Mouse (Mus musculus) cerebellum, adult 11 months (tissue): ENCODE measurements around the gene Tmem145.
A peak's percentile ranks its signal among the peaks of the same experiment; 100 is the strongest.

Experiments used
- DNase-seq: peaks from one replicate; pipeline ENCODE4 v3.0.0; 2022

Gene Tmem145

GRCm38 (mm10) chr7:25277405-25277804 lies 28.5 kb upstream of the Tmem145 start:
- peak; percentile 31 for DNase-seq

- no peak for DNase-seq
Measured at GRCm38 (mm10) chr7:25277998-25278340, 27.9 kb upstream of the Tmem145 start.

GRCm38 (mm10) chr7:25278341-25279075 lies 27.4 kb upstream of the Tmem145 start:
- DNase-seq, result peak; percentile 86

DNA sequence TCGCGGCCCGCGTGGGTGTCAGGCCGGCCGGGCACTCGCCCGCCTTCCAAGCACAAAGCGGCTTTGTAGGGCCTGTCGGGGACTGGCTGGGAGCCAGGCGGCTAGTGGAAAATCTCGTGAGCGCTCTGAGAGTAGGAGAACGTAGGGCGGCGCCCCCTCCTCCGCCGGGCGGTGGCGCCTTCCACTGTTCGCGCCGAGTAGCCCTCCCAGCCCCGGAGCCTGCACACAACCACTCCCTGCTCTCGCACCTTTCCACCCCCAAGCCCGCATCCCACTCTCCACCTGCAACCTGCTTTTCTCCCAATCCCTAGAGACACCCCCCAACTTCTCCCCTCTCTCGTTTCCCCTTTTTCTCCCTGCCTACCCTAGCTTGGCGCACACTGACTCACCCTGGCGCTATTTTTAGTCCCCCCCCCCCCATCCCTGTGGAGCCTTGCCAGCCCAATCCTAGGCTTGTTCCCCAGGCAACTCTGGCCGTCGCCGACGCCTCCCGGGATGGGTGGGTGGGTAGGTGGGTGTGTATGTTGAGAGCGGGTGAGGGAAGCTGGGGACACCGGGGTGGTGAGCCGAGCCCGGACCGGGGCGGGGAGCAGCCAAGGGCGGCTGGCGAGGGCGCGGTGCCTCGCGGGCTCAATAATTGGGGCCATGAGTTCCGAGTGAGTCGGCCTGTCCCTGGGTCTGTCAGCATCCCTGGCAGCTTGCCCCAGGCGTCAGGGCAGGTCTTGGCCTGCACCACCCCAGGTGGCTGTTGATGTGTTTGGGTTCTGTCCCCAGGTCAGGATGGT lies 26.6 kb upstream of the Tmem145 start:
- peak; percentile 93 for DNase-seq

DNA sequence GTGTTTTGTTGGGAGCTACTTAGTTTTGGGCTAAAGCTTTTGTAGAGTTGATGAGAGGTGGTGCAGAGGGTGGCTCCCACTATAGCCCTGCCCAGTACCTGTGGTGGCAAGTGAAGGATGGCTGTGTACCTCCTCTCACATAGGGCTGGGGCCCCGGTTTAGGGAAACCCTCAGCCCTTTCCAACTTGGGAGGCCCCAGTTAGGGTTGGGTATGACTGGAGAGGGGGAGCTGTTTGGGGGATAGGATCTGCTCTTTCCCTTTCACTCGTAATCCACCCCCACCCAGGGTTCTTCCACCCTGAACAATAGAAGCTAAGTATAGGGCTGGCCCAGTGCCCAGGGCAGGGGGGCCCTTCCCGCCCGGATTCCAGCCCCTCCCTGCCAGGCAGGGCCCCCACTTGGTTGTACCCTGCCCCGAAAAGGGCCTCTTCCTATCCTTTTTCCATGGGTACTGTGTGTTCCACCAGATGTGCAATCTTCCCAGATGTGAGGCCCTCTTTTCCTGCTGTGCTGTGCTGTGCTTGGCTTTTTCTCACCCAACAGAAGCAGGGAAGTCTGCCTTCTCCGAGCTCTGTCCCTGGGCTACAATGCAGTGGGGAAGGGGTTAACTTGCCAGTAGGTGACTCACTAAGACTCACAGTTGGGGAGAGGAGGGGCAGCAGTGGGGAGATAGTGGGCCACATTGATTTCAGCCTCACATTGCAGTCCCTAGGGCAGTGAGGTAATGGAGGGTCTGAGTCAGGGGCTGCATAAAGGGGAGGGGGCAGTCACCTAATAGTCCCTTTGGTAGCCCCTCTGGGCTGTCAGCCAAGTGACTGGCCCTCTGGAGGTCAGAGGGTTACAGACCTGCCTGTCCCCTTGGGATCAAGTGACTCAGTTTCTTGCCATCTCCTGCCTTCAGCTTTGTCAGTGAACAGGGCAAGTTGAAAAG lies 25.8 kb upstream of the Tmem145 start:
- peak; percentile 67 for DNase-seq

- DNase-seq, result peak; percentile 32
Measured at GRCm38 (mm10) chr7:25281166-25281733, 24.7 kb upstream of the Tmem145 start.

- peak; percentile 96 for DNase-seq
Measured at GRCm38 (mm10) chr7:25281734-25282601, 23.9 kb upstream of the Tmem145 start.

GRCm38 (mm10) chr7:25282731-25283211 lies 23.1 kb upstream of the Tmem145 start:
- DNase-seq, result peak; percentile 72

DNA sequence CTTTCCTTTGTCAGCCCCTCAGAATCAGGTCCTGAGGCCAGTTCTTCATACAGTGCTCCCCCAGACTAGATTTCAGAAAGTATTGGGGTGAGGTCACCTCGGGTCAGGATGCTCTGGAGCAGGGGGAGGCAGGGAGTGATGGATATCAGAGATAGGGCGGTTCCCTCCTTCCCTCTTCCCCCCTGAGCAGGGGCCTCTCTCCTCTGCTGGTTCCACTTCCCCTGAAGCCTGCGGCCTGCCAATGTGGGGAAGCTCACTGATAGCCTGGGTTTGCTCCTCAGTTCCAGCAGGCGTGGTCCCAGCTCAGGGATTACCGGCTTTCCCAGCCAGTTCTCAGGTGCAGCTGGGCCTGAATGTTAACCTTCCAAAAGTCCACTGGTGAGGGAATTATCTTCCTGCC lies 22.3 kb upstream of the Tmem145 start:
- peak; percentile 32 for DNase-seq

DNA sequence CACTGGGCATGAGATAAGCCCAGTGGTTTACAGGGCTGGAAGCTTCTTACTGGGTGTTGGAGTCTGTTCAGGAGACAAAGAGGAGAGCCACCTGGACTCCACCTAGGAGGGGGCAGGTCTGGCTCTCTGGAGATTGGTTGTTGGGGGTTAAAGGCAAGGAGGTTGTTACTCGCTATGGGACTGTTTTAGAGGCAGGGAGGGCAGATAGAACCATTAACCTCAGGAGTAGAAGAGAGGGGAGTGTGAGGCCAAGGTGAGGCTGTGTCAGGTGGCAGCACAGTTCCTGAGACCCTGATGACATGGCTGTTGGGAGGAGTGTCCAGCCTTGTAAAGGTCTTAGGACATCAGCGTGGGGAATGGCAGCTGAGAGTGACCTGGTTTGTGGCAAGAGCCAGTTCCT lies 21.7 kb upstream of the Tmem145 start:
- peak; percentile 24 for DNase-seq

- DNase-seq, result peak; percentile 59
Measured at GRCm38 (mm10) chr7:25284766-25285165, 21.1 kb upstream of the Tmem145 start.

DNA sequence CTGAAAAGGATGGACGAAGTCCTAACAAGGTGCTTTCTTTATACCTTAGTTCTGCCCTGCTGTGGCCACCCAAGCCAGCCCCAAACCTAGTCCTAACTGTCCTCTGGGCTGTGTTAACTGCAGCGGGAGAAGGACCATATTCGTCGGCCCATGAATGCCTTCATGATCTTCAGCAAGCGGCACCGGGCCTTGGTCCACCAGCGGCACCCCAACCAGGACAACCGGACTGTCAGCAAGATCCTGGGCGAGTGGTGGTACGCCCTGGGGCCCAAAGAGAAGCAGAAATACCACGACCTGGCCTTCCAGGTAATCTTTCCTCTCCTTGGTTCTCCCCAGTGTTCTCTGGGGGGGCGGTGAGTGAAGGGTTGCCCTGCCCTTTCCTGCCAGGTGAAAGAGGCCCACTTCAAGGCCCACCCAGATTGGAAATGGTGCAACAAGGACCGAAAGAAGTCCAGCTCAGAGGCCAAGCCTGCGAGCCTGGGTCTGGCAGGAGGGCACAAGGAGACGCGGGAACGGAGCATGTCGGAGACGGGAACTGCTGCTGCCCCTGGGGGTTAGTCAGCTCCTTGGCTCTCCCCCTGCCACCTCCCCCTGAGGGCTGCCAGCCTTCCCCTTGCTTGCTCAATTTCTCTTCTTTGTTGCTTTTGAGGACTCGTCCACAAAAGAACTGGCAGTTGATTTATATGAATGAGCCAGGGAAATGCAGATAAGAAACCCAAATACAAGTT lies 20.2 kb upstream of the Tmem145 start:
- peak; percentile 24 for DNase-seq

- DNase-seq, result no peak
Measured at GRCm38 (mm10) chr7:25286989-25287388, 18.9 kb upstream of the Tmem145 start.

GRCm38 (mm10) chr7:25288011-25288410 lies 17.9 kb upstream of the Tmem145 start:
- no peak for DNase-seq

GRCm38 (mm10) chr7:25288721-25289120 lies 17.2 kb upstream of the Tmem145 start:
- no peak for DNase-seq

DNA sequence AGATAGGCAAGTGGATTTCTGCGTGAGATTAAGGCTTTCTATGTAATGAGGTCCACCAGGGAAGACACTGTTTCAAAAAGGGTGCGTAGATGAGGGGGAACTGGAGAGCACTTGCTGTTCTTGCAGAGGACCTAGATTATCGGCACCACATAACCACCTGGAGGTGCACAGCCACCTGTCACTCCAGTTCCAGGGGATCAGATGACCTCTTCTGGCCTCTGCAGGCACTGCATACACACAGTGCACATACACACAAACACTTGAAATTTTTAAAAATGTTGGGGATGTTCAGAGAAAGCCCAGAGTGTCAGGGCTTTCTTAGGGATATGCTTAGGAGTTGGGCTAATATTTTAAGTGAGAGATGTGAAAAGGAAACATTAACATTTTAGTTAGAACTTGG lies 16.0 kb upstream of the Tmem145 start:
- DNase-seq, result no peak

GRCm38 (mm10) chr7:25290463-25290862 lies 15.4 kb upstream of the Tmem145 start:
- DNase-seq, result no peak

DNA sequence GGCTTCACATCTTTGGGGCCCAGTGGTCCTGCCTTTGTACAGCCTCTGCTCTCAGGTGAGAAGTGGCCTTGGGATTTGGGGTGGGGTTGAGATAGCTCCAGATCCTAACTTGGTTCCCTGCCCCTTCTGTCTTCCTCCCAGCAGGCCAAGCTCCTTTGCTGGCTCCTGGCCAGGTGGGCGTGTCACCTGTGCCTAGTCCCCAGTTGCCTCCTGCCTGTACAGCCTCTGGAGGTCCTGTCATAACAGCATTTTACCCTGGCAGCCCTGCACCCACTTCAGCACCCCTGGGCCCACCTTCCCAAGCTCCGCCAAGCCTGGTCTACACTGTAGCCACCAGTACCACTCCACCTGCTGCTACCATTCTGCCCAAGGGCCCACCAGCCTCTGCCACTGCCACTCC lies 15.0 kb upstream of the Tmem145 start:
- peak; percentile 37 for DNase-seq

DNA sequence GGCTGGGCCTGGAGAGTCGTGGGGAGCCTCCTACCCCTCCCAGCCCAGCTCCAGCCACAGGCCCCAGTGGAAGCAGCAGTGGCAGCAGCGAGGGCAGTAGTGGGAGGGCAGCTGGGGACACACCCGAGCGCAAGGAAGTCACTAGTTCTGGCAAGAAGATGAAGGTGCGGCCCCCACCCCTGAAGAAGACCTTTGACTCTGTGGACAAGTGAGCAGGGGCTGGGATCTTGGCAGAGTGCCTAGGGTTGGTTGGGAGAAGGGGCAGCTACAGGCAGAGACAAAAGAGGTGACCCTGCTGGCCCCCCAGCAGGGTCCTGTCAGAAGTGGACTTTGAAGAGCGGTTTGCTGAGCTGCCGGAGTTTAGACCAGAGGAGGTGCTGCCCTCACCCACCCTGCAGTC lies 13.8 kb upstream of the Tmem145 start:
- DNase-seq, result no peak

GRCm38 (mm10) chr7:25293191-25293739 lies 12.6 kb upstream of the Tmem145 start:
- DNase-seq, result no peak

GRCm38 (mm10) chr7:25294495-25294894 lies 11.4 kb upstream of the Tmem145 start:
- DNase-seq, result no peak
